Mouse (Mus musculus) cerebellum, adult 11-12 months (tissue): ENCODE data around the gene Gar1.

Experiments
- DNase-seq: peaks from one replicate; pipeline ENCODE4 v3.0.0; 2022

Gar1 gene

GRCm38 (mm10) chr3:129831035-129831568 lies at the start of gene Gar1:
Gar1 (minus strand) TSS chr3:129831396.
- peak; percentile 95 for DNase-seq

GRCm38 (mm10) chr3:129879913-129880312 lies 48.7 kb upstream of the Gar1 start:
- DNase-seq, result no peak

- no peak for DNase-seq
Observed at GRCm38 (mm10) chr3:129879131-129879757, 48.0 kb upstream of the Gar1 start.

GRCm38 (mm10) chr3:129878405-129879021 lies 47.3 kb upstream of the Gar1 start, which contains the start of gene Pla2g12a:
Pla2g12a (plus strand) TSS chr3:129878606.
- DNase-seq, result peak; percentile 92

- no peak for DNase-seq
Observed at GRCm38 (mm10) chr3:129877327-129877726, 46.1 kb upstream of the Gar1 start.

GRCm38 (mm10) chr3:129863698-129864097 lies 32.5 kb upstream of the Gar1 start:
- peak; percentile 19 for DNase-seq

- no peak for DNase-seq
Observed at GRCm38 (mm10) chr3:129862592-129862991, 31.4 kb upstream of the Gar1 start.

GRCm38 (mm10) chr3:129846846-129847245 lies 15.7 kb upstream of the Gar1 start:
- DNase-seq, result no peak

- no peak for DNase-seq
Observed at GRCm38 (mm10) chr3:129845868-129846267, 14.7 kb upstream of the Gar1 start.

- DNase-seq, result no peak
Observed at GRCm38 (mm10) chr3:129838017-129838416, 6.8 kb upstream of the Gar1 start.

GRCm38 (mm10) chr3:129836965-129837364 lies 5.8 kb upstream of the Gar1 start:
- DNase-seq, result no peak

- no peak for DNase-seq
Observed at GRCm38 (mm10) chr3:129836051-129836697, 5.0 kb upstream of the Gar1 start.

- no peak for DNase-seq
Observed at GRCm38 (mm10) chr3:129835388-129835934, 4.3 kb upstream of the Gar1 start, which contains the start of gene Cfi. Cfi (plus strand) TSS chr3:129835884.

GRCm38 (mm10) chr3:129830626-129831025 lies 570 bp downstream of the Gar1 start:
- DNase-seq, result no peak

- no peak for DNase-seq
Observed at GRCm38 (mm10) chr3:129827691-129828090, 3.5 kb downstream of the Gar1 start.

GRCm38 (mm10) chr3:129826691-129827090 lies 4.5 kb downstream of the Gar1 start:
- no peak for DNase-seq

- DNase-seq, result no peak
Observed at GRCm38 (mm10) chr3:129824891-129825290, 6.3 kb downstream of the Gar1 start.

- DNase-seq, result no peak
Observed at GRCm38 (mm10) chr3:129824146-129824545, 7.0 kb downstream of the Gar1 start.

GRCm38 (mm10) chr3:129823293-129823692 lies 7.9 kb downstream of the Gar1 start:
- DNase-seq, result no peak

GRCm38 (mm10) chr3:129822206-129822775 lies 8.9 kb downstream of the Gar1 start, which contains the start of gene Rrh:
Rrh (minus strand) TSS chr3:129822587.
- DNase-seq, result no peak

- DNase-seq, result no peak
Observed at GRCm38 (mm10) chr3:129821736-129822135, 9.5 kb downstream of the Gar1 start.

GRCm38 (mm10) chr3:129820847-129821246 lies 10.3 kb downstream of the Gar1 start:
- DNase-seq, result no peak

GRCm38 (mm10) chr3:129803765-129804164 lies 27.4 kb downstream of the Gar1 start, which contains the start of gene Lrit3:
Lrit3 (minus strand) TSS chr3:129804030.
- DNase-seq, result no peak
